Mouse (Mus musculus) C2C12 (cell line): ENCODE results near the gene Syngr2.

ENCODE experiments used
- CEBPB ChIP-seq: IDR thresholded peaks from one replicate; pipeline ENCODE4 v1.6.1; 2011; ENCODE audit warnings: low read depth, mild to moderate bottlenecking, control low read depth, moderate library complexity
- CTCF ChIP-seq: IDR thresholded peaks from one replicate; pipeline ENCODE4 v1.5.1; 2011; ENCODE audit not compliant: control insufficient read depth, insufficient read depth, insufficient read length
- MYOG ChIP-seq: IDR thresholded peaks from one replicate; pipeline ENCODE4 v1.6.1; 2011; ENCODE audit not compliant: control insufficient read depth, insufficient read length; ENCODE audit errors: extremely low read depth

- no peak for TF ChIP-seq CTCF
- TF ChIP-seq CEBPB = no peak
- TF ChIP-seq MYOG = no peak
Observed at GRCm38 (mm10) chr11:117800038-117800437, 9.4 kb upstream of the Syngr2 start.
